Mouse (Mus musculus): ENCODE data around the gene Hfe2.

DNA sequence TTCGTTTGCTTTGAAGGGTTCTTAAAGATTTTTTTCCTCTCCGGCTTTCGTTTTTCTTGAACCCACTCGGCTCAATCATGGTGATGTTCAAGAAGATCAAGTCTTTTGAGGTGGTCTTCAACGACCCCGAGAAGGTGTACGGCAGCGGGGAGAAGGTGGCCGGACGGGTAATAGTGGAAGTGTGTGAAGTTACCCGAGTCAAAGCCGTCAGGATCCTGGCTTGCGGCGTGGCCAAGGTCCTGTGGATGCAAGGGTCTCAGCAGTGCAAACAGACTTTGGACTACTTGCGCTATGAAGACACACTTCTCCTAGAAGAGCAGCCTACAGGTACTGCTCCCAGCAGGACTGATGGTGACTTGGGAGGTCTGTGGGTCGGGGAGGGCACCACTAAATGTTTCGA, 33.2 kb downstream of the Hfe2 start:
- TF ChIP-seq CTCF (IDR thresholded peaks at IDR 0.05; ENCODE audit: insufficient read depth, low read depth, low read length), result no peak
- no peak for TF ChIP-seq POLR2A (IDR thresholded peaks at IDR 0.05; ENCODE audit: insufficient read depth, low read depth, low read length)
